Mouse (Mus musculus) testis, adult 2 months (tissue): ENCODE measurements at regions not wholly inside any gene's neighbourhood (a gene's known extent, or its start where the extent isn't known, plus 50 kb on each side); places are given as distances from the start of the nearest gene placed in this dataset.

ENCODE experiments used
- CTCF ChIP-seq: fragments of 200-500 bp; IDR thresholded peaks from 2 replicates; pipeline ENCODE4 v1.5.1; 2012; ENCODE audit warnings: low read depth, mild to moderate bottlenecking, inconsistent platforms, low read length, moderate library complexity; ENCODE audit not compliant: control insufficient read depth, insufficient read depth, insufficient replicate concordance
- POLR2A ChIP-seq: fragments of 200-500 bp; IDR thresholded peaks from 2 replicates; pipeline ENCODE4 v1.6.1; 2012; ENCODE audit warnings: low read depth, mild to moderate bottlenecking, inconsistent platforms, low read length, moderate library complexity; ENCODE audit not compliant: control insufficient read depth

DNA sequence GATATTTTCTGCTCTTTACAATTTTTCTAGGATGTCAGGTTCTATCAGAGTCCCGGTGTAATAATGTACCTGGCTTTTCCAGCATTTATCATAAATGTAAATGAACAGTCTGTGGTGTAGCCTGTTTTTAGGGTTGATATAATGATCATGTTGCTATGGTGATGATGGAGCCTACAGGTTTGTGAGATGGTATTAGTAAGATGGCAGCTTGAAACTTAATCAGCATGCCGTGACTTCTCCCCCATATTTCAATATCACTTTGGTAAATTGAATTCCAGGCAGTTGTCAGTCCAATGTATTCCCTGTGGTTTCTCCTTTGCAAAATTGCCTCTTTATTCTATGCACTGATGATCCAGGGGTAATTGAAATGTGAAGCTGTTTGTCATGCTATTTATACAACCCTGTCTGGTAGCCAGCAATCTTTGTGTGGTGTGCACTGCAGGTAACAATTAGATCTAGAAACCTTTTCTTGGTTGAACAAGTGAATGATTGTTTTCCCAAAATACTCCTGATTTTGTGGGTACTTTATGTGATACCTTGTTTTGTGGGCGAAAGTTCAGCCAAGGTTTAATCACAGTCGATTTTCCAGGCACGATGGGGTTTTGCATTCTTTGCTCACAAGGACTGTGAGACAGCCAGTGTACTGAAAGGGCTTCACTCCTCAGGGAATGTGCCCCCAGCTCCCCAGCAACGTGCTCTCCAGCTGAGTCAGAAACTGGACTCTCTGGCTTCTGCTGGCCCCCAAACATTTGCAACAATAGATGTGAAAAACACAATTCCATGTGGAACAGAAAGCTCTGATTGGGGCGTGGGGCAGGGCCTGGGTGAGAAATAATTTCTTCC, 322.9 kb downstream of the D3Ertd751e start:
- TF ChIP-seq POLR2A (no peak), CTCF (no peak)
